Mouse (Mus musculus): ENCODE measurements around the gene Aebp1. TPM values are rescaled to one million over a fixed set of nuclear protein-coding genes. Genes with fewer than 3 reads are reported as not detected.

Gene Aebp1
- under 1 TPM; 0.35 to 0.51 TPM for polyA plus RNA-seq (2017; shearing (Covaris generic))

DNA sequence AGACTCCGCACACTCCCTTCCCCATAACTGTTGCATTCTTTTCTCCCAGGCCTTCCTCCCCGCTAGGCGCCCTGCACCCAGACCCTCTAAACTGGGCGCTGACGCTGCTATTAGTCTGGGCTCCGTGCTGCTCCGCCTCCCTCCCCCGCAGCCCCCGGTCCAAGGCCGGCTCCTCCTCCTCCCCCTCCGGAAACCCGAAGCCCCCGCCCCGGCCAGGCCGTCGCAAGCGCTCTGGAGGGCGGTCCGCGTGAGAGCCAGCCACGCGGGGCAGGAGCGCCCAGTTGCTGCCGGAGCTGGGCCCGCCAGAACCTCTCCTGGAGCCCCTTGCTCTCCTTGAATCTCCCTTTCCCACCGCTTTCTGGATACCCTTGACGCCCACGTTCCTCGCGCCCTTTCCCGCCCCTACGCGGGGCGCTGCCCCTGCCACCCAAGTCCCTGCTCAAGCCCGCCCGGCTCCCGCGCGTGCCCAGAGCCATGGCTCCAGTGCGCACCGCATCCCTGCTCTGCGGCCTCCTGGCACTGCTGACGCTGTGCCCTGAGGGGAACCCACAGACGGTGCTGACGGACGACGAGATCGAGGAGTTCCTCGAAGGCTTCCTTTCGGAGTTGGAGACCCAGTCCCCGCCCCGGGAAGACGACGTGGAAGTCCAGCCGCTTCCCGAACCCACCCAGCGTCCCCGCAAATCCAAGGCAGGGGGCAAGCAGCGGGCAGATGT is at the start of gene Aebp1:
Gene Aebp1 (plus strand): TSS at position 270 of the 716 bp plus-strand sequence.
- ATAC-seq = no peak

DNA sequence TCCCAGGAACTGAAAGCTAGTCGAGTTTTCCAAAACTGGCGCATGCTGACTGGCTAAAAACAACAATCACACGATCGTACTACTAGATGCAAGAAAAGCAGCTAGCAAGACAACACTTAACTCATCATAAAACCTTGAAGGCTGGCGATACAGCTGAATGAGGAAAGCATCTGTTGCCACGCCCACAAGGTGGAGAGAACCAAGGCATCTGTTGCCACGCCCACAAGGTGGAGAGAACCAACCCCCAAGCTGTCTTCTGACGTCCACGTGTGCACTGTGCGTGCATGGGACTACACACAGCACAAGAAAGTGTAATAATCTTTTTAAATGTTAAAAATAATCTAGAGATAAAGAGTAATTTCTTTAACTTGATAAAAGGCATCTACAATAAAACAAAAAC is 48.4 kb upstream of the Aebp1 start:
- no peak for ATAC-seq

DNA sequence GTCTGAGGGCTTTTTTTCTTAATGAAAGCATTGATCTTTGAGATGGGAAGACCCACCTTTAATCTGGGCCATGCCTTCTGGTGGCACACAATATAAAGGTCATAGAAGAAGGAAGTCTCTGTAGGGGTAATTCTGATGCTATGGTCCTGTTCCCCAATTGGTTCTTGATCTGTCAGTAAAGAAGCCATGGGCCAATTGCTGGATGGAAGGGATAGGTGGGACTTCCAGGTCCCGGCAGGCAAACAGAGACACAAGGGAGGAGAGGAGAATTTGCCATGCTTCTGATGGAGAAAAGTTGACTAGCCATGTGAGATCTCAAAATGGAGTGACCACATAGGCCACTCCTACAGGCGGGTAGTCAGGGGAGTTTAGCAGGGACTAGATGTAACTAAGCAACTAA is 42.5 kb upstream of the Aebp1 start:
- no peak for ATAC-seq

DNA sequence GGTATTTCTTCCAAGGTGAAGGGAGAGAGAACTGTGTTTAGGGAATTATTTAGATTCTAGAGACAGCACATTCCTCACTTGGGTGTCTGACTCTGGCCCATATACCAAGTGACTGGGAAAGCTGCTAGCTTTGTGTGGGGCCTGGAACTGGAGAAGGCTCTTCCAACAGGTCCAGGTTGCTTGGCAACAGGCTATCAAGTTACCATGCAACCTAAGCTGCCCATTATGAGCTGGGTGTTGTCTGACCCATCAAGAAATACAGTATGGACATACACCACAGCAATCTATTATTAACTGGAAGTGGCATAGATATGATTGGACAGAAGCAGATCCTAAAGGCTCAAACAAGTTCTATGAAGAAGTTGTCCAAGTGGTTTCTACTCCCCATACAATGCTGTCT is 36.3 kb upstream of the Aebp1 start:
- no peak for ATAC-seq

DNA sequence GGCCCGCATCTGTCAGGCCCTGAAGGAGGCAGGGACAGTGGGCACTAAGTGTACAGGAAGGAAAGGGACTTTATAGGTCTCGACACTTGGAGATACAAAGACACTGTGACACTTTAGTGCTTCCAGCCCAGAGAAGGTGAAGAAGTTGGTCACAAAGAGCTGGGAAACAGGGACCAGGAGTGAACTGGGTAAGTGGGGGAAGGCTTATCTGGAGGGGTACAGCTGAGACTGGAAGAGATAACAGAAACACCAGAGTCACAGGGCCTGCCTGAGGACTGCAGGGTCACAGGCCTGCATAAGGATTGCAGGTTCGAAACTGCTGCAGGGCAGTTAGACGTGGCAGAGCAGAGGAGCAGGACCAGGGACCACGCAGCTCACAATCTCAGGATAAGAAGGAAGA is 33.8 kb upstream of the Aebp1 start:
- ATAC-seq = no peak

DNA sequence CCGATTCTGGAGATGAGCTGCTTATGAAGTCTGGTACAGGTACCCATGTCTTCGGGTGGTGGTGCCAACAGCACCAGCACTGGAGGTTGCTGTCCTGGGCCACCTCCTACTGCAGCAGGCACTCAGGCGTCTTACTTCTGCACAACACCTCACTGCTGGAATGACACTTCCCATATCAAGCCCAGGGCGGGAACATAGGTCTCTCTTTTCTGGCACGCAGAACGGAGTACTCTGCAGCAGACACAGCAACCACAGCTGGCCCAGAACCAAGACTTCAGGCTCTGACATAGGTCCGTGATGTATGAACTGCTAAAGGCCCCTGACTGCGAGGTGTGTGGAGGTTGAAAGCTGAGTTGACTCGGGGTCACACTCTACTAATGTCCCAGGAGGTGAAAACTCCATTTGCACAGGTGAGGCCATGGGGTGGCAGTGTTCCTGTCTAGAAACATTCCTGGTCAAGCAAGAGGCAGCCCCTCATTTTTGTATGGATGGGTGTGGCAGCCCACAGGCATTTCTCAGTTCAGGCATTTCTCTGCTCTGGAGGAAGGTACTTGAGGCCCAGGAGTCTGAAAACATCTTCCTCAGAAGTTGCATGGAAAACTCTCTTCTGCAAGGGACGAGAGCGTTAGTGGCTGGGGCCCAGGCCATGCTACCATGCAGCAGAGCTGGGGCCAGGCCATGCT is 33.1 kb upstream of the Aebp1 start:
- ATAC-seq = no peak

DNA sequence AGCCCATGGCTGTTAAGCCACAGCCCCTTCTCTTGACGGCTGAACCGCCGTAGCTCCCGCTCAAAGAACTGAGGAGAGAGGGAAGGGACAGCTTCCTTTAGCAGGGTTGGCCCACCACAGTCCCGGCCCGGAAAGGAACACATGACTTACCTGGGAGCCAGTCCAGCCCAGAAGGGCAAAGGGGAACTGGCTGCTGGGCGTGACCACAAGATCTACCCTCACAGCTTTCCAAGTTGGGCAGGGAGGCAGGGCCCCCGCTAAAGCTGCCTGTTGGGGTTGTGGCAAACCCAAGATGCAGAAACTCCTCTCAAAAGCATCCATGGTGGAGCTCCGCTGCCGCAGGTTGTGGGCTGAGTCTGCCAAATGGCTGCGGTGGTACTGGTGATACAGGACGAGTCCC is 32.4 kb upstream of the Aebp1 start:
- ATAC-seq = no peak

DNA sequence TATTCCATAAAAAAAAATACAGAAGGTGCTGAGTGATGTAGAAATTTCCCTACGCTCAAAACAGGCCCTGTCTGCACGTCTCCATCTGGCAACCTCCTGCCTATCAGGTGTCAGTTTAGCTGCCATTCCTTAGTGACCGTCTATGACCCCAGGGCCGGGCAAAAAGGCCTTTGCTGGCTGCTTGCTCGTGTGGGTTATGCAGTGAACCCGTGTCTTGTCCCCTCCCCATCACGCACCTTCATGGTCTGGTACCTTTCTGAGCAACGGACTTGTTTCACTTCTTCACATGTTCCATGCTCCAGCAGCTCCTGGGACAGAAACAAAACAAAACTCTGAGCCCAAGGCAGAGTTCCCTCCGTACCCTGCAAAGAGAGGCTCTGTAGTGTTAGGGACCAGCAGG is 27.2 kb upstream of the Aebp1 start:
- no peak for ATAC-seq

DNA sequence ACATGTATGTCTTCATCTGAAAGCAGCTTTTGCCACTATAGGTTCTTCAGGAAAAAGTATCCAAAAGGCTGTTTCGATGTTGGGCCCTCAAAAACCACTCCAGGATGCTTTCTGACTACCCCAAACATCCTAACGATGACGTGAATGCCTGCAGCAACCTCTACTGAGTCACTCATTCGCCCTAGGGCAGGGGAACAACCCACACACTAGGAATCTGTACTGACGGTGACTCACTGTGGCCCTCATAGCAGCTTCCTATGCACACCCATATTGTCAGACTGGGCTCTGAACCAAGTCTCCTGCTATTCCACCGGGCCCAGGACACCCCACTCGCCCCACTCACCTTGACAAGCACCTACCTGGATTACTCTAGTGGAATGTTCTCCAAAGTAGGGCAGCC is 26.7 kb upstream of the Aebp1 start:
- no peak for ATAC-seq

DNA sequence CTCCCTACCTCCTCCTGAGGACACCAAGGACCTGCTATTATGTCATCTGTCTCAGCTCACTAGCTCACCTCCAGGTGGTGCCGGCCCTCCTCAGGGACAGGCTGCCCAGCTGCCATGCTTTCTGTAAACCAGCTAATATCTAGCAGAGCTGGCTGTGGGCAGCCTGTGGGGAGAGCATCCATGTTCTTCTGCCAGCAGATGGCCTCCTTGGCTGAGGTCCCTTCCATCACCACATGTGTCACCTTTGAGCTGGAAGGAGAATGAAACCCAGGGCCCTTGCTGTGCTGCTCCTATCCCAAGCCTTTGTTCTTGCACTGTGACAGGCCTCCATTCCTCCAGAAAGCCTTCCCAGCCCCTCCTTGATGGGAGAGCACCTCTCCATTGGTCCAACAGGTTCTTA is 25.6 kb upstream of the Aebp1 start:
- ATAC-seq = no peak

DNA sequence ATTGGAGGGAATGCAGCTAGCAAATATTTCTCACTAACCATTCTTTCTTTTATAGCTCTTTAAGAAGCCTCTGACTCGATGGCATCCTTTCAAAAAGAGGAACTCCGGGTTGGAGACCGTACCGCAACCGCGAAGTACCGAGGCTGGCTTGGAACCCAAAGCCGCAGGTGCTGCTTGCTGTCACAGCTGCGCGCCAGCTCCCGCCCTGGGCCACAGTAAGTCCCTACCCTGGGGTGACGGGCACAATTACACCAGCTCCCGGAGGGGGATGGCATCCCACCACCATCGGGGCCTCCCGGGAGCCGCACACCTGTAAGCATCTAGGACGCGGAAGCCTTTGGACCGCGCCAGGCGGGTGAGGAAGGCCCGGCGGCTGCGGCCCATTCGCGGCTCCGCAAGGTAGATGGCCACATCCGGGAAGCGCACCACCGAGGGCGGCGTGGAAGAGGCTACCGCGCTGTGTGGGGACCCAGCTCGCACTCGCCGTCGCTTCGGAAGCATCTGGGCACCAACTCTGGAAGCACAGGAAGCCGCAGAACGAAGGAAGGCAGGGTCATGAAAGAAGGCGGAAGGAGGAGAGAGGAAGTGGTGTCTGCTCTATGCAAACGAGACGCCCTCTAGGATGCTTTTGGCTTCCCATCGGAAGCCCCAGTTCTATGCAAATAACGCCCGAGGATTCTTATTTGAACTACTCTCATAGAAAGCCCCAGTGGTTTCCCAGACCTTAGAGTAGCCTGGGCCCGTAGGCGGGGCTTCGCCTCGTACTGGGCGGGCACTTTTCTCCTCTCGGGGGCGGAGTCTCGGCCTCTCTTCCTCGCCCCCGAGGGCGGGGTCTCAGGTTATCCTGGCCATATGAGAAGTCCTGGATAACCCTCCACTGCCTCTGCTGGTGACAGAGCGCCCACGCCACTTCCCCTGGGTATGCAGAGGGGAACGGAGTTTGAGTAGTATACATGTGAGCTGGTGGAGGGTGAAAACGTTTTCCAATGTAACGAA is 24.2 kb upstream of the Aebp1 start, which contains the start of gene Polm:
Gene Polm (minus strand): TSS at position 766 of the 996 bp plus-strand sequence.
- peak; percentile 92 for ATAC-seq

DNA sequence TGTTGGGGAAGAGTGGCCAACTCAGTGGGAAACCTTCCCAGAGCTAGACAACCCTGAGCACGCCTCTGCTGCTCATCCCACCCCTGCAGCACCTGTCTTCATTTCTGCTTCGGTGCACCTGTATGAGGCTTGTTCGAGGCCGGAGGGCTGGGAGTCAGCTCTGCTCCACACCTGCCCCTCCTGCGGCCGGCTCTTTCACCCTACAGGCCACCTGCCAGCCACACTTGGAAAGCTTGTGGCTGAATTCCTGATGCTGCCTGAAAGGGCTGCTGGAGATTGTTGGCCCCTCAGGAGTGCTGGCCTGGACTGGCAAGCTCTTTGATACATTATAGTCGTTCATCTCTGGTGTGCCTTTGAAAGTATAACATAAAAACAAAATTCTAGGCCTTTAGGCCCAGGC is 21.4 kb upstream of the Aebp1 start:
- ATAC-seq = no peak

DNA sequence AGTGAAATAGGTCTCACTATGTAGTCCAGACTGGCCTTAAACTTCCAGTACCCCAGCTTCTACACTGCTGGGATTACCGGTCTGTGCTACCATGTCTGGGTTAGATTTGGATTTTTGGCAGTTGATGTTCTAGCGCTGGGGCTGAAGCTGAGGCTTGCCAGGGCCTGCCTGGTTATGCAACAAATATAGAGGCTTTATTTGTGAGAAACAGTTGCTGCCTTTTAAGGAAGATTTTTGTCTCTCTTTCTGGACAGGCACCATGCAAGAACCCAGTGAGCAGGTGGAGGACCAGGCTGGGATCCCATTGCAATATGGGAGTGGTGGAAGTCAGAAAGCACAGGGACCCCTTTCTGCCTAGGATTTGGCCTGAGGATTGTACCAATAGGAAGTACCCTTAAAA is 20.0 kb upstream of the Aebp1 start:
- no peak for ATAC-seq

DNA sequence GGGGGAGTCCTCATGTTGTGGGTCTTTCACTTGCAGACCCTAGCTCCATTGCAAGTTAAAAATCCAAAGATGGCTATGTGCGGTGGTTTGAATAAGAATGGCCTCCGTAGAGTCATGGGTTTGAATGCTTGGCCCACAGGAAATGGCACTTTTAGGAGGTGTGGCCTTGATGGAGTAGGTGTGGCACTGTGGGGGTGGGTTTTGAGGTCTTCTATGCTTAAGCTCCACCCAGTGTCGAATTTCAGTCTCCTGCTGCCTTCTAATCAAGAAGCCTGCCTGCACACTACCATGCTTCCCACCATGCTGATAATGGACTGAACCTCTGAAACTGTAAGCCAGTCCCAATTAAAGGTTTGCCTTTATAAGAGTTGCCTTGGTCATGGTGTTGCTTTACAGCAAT is 18.6 kb upstream of the Aebp1 start:
- no peak for ATAC-seq

DNA sequence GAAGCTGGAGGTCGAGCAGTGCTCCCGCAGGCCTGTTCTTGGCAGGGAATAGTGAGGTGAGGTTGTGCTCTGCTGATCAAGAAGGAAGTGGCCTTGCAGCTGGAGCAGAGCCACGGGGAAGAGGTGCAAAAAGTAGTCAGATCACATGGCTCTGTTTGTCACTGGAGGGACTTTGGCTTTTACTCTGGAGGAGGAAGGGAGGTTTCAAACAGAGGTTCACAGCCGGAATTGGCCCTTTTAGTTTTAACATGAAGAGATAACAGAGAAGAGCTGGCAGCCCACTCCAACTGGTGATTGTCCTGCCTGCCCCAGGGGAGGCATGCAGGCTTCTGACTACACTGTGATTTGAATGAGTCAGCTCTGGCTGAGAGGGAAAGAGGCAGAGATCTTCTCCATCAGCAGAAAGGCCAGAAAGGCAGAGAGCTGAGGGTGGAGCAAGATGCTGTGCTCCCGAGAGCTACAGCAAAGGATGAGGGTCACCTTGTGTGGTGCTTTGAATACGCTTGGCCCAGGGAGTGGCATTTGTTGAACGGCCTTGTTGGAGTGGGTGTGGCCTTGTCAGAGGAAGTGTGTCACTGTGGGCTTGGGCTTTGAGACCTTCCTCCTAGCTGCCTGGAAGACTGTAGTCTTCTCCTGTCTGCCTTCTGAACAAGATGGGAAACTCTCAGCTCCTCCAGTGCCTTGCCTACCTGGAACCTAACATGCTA is 15.0 kb upstream of the Aebp1 start:
- no peak for ATAC-seq

DNA sequence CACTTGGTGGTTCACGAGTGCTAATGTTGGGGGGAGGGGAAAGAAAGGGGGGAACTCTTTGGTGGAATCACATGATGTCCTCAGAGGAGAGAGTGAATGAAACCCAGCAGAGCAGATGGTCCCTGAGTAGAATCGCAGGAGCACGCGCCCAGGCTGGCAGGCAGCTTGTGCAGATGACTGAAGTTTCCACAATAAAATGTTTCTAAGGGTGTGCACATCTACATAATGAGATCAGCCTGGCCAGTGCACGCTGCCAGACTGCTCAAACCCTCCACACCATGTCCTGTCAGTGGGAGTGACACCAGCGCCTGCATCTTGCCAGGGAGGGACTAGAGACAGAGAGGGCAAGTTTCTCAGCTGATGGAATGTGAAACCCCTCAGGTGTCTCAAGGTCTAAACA is 13.0 kb upstream of the Aebp1 start:
- no peak for ATAC-seq

DNA sequence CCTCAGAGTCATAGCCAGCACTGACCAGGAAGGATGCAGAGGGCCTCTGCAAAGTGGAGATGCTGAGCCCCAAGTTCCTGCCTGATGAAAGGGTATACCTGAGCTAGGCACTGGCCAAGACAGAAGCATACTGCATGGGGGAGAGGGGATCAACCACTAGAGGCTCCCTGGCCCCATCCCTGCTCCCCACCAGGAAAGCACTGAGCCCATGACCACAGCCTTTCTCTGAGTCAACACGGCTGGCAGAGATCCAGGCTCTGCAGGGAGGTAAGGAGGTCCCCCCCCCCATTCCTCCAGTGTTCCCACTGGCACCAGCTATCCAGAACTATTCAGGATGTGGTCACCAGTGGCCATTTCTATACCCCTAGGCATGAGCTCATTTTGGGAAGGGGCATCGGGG is 12.4 kb upstream of the Aebp1 start:
- no peak for ATAC-seq

DNA sequence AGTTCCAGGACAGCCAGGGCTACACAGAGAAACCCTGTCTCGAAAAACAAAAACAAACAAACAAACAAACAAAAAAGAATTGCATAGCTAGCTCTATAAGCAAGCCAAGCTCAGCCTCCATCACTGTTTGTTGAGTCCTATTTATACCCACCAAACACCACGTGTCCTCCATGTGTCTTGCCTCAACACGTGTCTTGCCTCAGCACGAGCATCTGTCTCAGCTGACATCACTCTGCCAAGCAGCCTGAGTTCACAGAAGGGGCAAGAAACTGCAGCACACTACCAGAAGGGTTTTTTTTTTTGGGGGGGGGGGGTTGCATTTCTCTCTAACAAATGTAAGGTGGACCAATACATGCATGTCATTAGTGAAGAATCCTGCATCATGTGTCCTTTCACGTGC is 11.3 kb upstream of the Aebp1 start:
- ATAC-seq = no peak

DNA sequence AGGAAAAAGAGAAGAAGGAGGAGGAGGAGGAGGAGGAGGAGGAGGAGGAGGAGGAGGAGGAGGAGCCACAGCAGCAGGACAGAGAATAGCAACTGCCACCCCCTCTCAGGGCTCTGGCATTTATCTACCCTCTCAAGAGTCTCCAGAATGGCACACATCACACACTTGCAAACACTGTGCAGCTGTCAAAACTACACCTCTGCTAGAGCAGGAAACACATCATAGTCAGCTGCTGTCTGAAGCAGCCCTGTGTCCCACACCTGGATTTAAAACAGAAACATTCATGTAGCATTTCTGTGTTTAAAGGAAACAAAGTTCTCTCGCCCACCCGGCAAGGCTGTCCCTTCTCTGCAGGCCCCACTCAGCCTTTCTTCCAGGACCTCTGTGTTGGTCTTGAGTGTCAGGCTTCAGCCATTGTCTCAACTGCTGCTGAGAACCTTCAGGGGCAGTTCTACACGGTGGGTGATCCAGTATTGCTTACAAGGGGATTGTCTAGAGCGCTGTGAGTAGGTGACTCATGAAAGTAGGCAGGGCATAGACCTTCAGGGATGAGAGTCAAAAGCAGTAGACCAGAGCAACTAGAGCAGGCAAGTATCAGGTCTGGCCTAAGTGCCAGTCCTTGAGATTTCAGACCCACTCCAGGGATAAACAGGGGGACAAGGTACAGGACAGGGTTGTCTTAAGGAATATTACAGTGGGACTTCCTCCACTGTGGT is 10.6 kb upstream of the Aebp1 start:
- ATAC-seq = no peak

DNA sequence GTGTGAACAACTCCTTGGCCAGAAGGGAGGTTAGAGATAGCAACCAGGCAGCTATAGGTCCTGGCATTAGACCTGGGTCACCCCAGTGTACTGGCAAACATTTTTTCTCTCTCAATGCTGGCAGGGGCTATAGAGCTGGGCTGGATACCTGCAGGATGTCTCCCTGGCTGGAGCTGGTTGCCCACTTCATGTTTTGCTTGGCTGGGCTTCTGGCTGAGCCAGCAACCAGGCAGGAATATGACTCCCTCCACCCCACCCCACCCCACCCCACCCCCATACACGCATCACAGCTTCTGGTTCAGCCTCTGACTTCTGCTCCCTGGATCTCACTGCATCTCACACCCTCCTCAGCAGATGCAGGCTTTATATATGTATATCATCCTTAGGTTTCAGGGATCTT is 9.4 kb upstream of the Aebp1 start:
- ATAC-seq = no peak

DNA sequence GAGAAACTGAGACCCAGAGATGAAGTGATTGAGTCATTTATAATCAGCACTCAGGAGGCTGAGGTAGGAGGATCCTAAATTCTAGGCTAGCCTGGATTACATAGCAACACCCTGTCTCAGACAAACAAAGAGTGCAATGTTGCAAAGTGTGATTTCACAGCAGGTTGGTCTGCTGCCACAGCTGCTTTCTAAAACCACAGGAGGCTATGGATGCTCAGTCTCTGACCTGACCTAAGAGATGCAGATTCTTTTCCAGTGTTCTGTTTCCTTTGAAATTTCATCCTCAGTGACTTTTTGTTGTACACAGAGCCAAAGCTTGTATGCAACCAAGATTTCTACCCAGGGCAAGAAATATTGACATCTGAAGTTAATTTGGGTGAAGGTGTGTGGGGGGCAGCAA is 6.3 kb upstream of the Aebp1 start:
- no peak for ATAC-seq

DNA sequence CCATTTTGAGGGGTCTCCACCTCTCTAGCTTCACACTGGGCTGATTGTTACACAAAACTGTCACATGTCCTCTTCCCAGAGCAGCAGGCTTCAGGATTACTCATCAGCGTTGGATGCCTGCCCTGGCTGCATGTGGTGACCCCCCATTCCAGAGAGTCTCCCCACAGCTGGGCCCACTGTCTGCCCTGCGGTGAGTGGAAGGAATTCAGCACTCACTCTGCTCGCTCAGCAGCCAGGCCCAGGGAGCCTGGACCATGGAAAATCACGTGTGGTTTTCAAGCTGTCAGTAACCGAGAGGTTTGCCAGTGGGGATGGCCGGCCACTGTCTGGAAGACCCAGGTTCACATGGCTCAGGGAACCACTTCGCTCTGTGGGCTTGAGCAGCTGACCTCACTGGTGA is 5.8 kb upstream of the Aebp1 start:
- no peak for ATAC-seq

Data from CD4-positive, CD25-positive, alpha-beta regulatory T cell, adult 4 months (primary cell).